Mouse (Mus musculus) monocyte, adult 2 months (primary cell): ENCODE results near the gene 2010111I01Rik.

Source experiments
- DNase-seq, 2 experiments: peaks; one replicate each; pipeline ENCODE4 v3.0.0; 2022; ENCODE audit warnings: low spot score in 2 of 2, low read depth in 1 of 2

Gene 2010111I01Rik

DNA sequence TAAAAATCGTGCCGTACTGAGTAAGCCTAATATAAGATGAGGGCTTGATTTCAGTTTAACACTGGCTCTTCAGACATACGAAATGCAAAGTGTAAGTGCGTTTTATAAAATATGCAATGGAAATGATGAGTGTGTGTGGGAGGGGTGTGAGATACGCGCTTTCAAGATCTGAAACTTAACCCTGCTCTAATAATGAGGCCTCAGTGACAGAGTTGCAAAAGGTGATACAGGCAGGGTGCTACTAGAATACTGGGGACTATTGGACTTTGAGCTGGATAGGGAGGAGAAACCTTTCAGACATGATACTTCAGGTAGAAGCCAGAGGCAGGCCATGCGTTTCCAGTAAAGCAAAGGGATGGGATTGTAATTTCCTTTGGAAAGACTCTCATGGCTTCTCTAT lies 273.4 kb downstream of the 2010111I01Rik start:
- no peak for DNase-seq

DNA sequence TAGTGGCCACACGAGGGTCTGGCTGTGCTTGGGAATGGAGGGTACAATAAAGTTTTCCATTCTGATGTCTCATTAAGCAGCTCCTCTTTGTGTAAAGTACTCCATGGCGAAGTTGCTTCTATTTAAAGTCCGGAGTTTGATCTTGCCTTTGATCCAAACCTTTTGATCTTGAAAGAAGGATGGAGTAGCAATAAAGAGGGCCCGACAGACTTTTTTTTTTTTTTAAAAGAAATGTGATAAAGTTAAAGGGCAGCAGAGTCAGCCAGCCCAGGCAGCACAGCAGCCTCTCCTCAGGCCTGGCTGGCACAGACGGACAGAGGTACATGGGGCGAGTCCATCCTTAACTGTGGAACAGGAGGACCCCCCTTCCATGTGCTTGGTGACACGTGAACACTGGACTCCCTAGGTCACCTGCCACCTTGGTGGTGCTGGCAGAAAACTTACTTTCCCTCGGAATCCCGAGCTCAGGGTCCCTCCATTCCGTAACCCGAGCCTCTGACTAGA lies 274.7 kb downstream of the 2010111I01Rik start:
- DNase-seq, result no peak

DNA sequence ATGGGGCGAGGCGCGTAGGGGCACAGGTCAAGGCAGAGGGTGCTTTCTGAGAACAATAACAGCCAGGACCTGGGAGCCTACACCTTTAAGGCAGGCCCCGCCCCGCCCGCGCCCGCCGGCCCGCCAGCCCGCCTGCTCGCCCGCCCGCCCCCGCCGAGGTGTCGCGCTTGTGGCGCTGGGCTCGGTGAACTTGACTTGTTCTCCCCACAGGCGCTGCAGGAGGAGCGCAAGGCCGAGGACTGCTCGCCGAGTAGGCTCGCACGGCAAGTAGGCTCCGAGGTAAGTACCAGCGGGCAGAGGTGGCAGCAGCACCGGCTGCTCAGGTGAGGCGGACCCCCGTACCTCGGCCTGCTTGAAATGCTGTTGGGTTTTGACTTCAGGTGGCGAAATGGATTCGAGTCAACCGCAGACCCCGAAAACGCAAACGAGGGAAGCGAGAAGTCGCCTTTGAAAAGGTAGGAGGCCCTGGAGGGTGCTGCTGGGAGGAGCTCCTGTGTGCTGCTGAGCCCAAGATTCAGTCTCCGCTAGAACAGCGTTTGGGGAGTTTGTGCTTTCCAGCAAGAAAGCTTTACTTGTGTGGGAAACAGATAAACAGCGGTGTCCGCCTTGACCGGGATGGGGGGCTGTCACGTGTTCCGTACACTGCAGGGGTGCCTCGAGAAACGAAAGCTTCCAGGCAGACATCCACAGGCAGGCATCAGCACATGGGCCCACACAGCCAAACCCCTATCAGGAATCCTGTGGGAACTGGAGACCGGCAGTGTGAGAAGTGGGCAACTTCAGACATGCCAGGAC lies 275.4 kb downstream of the 2010111I01Rik start:
- peak in 1 of 2 experiments; percentile 15 for DNase-seq

DNA sequence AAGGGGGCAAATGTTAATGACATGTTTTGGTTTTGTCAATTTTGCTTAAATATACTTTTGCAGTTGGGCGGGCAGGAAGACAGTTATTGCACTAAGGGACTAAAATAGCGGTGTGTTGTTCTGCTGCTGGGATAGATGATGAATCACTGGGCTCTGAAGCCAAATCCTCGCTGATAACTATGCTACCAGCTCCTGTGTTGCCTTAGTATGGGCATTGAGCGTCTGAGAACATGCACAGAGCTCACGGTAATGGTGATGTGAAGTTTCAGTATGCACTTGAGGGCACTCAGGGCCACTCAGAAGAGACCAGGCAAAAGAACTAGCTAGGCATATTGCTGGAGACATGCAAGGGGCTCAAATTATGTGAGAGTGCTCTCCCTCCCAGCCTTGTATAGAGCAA lies 276.1 kb downstream of the 2010111I01Rik start:
- DNase-seq, result no peak

DNA sequence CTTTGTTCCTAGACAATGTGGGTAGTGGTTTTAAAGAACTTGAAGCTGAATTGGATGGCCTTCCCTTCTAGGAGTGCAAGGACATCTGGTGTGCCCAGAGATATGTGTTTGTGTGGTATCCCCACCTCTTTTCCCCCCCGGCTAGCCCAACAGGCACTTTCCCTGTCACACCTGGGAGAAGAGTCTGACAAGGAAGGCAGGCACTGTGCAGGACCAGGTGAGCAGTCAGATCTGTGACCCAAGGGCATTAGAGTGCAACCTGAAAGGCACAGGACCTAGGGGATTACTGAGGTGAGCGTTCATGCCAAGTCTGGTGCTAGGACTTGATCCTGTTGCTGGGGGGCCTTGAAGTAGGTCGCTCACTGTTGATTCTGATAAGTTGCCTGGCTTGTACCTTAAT lies 277.0 kb downstream of the 2010111I01Rik start:
- no peak for DNase-seq

DNA sequence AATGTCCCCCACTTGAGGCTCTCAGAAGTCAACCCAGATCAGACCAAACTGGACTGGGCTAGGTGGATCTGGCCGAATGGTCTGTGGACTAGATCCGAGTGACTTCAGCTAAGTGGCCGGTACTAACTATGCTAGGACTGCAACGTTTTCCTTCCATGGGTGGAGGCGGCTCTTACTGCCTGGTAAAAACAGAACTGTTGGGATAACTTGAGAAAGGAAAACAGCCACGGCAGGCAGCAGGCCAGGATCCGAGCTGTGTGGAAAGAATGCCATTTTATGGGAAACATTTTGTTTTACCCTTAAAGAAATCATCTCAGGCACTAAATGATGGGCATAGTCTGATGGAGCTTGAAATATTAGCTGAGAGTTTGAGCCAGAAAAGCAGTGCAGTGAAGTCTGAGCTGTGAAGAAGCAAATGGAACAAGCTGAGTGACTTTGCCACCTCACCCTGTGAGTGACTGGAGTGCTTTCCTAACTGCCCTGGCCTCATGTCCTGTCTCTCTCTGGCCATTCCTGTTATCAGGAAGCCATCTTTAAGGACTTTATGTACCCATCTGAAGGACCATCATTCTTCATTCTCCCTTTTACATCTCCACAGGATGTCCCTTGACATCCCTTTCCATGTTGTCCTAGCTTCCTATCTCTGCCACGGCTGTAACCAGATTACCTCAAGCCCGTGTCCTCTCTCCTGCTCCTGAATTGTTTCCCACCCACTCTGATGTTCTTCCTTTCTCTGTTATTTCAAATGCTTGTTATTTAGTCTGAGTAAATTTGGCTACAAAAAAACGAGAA lies 277.9 kb downstream of the 2010111I01Rik start:
- no peak for DNase-seq

DNA sequence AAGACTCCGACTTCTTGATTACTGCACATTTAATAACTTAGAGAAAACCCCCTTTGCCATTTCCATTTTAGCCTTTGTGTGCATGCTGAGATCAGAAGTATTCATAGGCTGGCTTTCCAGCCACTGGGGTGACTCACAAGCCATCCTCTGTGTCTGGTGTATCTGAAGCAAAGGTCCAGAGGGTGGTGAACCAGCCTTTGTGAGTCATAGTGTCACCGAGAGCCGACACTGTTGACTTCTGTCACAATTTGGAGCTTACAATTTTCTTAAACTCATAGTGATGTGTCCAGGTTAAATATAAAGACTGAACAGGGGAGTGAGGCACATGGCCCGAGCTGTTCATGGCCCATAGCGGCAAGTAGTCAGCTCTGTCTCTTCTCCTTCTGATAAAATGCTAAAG lies 278.9 kb downstream of the 2010111I01Rik start:
- no peak for DNase-seq

DNA sequence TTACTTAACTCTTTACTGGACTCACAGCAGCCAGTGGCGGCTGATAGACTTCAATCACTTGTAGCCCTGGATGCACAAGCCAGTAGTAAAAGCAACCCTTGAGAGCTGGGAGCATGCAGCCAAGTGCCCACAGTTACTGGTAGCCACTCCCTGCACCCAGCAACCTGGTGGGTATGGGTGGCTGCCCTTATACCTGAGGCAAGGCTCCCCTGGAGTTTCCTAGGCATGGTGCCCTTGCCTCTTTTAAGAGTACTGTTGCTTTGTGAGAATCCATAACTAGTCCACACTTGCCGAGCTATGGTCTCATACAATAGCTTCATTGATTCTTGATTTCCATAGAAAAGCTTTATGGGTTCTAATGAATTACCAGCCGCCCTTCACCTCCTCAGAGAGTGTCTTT lies 279.7 kb downstream of the 2010111I01Rik start:
- no peak for DNase-seq

DNA sequence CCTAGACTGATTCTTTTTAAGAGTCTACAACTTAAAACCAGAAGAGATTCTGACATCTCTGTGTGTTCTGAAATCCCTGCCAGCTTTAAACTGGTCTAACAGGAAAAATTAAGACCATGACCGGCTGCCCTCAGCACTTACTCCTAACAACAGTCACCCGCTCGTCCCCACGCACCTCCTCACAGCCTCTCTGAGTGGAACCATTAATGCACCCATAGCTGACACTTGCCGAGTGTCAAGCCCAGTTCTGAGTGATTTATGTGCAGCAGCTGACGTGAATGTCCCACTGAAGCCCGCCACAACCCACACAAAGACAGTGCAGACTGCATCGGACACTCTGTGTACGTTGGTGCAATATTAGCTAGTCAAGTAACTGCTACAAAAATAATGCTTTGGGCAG lies 280.5 kb downstream of the 2010111I01Rik start:
- no peak for DNase-seq

DNA sequence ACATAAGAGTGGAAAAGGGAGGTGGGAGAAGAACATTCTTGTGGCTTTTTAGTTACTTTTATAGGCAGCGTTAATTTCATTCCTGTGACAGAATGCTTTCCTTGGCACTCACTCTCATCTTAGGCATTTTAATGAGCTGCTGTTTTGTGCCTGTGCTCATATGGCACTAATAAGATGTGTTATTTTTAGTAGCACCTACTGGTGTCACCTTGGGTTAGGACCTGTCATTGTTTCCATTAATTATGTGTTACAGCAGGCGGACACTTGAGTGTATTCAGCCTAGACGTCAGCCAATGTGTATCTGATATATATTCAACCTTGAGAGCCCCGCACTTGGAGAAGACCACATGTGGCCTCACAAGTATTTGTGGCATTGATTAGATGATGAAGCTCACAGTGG lies 281.1 kb downstream of the 2010111I01Rik start:
- DNase-seq, result no peak

DNA sequence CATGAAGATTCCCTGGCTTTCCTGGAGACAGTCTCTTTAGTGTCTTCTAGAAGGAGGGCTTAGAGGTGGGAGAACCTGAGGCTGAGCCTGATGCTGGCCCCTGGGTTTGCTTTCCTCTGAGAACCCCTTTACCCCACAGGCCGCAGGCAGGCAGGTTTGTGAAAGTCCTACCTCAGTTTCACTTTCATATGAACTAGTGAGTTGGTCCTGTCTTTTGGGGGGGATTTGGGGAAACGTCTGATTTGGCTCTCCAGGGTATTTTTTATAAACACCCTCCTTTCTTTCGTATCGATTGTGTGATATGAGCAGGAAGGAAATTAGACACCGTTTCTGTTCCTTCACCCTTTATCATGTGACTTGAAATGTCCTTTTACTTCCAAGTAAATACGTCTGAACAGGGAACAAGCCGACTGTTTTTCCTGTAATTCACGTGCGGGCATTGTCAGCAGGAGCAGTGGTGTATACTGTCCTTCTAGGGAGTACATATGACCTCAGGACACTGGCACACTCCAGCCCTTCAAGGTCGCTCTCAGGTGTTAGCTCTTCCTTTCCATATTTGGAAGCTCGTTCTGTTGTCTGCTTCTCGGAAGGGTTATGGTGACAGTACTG lies 281.7 kb downstream of the 2010111I01Rik start:
- no peak for DNase-seq

DNA sequence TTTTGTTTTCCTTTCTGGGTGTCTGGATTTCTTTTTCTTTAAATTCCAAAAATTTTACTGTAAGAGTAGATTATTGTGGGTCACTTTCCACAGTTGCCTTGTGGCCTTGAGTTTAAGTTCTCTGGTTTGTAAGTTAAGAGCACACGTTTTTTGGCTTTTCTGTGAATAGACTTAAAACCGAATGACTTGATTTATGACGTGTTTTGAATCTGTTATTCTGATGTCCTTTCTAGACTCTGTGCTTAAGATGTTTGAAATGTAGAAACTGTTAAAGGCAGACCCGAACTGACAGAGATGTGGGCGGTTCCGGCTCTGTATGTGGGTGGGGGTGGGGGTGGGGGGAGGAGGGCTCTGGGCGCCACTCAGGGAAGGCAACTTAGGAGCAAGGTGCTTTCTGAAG lies 282.3 kb downstream of the 2010111I01Rik start:
- DNase-seq, result no peak

DNA sequence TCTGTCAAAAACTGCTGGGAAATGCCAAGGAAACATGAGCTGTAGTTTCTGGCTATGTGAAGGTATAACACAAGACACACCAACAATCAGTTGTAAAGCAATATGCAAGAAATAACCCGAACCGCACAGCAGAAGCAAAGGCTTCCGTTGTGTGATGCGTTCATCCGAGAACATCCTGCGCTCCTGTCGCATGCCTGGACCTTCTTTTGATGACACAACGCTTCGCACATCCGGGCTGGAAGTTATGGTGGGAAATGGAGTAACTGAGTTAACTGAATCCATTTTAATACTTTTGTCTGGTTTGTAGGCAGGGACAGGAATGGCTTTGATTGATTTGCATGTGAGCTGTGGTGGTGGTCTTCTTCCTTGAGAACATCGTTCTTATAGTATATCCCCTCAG lies 282.9 kb downstream of the 2010111I01Rik start:
- no peak for DNase-seq

DNA sequence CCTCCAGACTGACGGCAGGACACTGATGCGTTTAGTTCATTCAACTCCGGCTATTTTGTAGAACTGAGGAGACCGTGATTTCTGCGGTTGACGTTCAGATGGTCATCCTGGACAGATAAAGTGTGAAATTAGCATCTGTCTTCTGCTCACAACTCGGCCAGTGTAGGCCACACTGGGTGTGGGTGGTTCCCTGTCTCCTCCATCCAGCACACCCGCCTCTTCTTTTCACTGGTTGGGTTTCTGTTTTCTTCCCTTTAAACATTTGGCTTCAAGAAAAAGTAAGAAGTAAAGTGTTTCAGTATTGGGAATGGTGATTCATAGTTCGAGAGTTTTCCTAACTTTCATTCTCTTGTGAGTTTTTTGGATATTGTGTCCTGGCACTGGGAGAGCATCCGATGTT lies 283.6 kb downstream of the 2010111I01Rik start:
- no peak for DNase-seq

DNA sequence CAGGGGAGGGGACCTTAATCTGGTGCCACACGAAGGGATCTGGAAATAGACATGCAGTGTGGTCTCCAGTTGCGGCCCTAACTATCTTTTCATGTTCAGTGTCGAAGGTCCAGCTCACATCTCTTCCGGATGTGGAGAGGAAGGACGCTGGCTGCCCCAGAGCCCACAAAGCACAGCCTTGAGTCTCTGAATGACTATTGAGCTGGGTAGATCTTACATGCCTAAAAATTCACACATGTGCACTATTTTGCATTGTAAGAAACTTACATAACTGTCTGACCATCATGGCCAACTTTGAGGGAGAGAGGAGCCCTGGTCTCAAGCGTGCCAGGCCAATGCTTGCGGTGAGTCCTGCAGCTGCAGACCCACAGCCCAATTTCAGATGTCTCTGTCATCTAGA lies 284.5 kb downstream of the 2010111I01Rik start:
- DNase-seq, result no peak

DNA sequence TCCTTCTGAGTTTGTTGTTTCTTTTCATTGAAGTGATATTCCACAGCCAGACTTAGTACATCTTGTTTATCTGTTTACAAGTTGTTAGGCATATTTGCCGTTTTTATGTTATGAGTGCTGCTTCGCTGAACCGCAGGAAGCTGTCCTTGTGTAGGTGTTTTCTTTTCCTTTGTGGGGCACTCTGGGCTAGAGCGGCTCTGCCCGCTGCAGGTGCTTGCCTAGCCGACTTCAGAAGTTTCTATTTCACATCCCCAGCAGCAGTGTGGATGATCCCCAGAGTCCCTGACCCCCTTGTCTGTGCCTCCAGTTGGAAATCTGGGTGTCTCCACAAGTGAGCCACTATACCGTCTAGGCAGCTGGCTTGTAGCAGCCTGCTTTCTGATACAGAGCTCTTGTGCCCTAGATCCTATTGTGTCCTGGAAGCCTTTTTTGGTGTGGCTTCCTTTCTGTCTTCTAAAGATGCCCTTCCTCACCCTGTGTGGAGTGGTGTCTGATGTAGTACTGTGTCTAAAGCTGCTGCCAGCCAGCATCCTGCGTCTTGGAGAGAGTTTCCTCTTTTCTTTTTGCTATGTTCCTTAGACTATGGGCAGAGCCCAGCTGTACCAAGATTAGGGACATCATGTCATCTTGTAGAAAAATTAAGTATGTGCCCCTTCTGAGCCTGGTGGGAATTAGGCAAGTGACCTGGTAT lies 285.2 kb downstream of the 2010111I01Rik start:
- no peak for DNase-seq

DNA sequence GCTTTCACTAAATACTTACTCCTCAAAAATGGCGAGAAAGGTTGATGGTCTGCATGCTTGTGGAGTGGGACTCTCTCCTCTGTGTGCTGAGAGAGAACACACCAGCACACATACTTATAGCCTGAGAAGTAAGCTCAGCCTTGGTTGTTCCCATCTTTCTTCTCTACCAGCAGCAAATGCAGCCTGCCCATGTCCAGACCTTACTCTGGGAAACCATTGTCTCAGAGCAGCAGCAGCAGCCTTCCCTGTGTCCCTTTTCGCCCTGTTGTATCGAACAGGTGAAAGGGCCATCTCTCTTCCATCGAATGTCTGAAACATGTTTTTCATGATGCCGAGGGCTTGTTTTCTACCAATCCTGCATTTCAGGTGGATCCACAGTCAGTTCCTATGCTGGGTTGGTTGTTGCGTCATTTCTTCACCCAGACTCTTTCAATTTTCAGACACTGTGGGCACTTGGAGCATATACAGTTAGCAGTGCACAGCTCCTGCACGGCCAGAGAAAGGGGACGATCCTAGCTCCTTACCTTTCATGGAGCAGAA lies 285.8 kb downstream of the 2010111I01Rik start:
- no peak for DNase-seq

DNA sequence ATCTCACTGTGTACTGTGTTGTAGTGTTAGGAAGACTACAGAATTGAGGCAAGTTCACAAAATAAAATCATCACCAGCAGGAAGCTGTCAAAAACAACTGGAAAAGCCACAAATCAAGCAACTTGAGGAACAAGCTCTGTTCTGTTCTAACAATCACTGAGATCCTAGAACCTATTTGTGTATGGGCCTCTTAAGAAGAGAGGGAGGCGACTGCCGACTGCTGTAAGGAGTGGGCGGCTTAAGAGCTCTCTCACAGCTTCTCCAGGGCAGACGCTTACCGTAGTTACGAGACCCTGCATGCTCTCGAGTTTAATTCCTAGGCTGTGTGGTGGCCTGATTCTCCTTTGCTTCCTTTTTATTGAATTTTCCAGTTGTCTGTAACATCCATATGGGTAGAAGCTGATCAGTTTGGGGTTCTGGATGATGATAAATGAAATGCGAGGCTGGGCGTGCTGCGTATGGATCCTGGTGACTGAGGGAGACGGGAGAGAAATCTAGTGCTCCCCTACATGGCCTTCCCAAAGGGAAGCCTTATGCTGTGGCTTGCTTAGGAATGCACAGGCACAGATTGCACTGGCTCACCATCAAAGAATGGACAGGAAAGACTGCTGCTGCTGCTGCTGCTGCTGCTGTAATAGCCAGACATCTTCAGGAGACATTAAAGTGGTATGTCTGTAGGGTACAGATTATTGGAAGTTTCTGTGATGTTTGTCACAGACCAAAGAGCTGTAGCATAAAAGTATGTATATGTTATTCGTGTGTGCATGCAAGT lies 286.6 kb downstream of the 2010111I01Rik start:
- DNase-seq, result no peak

DNA sequence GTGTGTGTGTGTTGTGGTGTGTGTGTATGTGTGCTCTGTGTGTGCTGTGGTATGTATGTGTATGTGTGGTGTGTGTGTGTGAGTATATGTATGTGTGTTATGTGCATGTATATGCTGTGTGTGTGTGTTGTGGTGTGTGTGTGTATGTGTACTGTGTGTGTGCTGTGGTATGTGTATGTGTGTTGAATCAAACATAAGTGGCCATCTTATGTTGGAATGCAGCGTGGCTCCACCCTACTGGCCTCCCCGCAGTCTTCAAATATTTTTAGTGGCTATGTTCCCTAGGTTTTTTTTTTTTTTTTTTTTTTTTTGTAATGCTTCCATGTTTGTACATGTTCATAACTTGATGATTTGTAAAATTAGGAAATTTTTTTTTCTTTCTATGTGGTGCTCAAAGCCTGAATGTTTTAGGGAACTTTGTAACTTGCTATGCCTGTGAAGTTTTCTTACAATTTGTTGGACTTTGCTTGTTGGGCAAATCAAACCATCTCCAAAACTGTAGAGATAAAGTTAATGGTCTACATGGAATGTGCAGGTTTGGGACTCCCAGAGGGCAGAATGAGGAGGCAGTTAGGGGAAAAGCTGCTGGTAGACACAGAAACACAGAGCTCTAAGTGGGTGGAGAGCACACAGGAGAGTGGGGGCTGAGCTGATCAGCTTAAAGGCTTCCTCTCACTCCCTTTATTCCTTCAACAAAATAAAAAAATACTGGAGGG lies 287.8 kb downstream of the 2010111I01Rik start:
- no peak for DNase-seq

DNA sequence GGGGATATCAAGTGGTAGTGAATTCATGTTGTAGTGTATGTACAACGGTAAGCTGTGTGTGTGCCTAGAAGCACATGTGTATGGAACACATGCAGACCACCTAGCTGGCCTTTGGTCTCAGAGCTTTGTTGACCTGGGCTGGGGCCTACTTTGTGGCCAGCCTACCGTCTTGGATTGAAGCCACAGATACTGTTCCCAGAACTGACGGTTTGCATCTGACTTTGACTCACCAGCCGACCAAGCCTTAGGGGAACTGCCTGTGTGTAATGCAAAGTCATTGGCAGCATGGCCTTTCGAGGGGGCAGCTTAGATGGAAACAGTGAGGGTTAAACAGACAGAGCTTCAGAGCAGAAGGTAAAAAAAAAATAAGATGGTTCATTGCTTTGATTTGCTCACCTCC lies 288.5 kb downstream of the 2010111I01Rik start:
- DNase-seq, result peak in 1 of 2 experiments; percentile 21
